Mouse (Mus musculus): ENCODE results near the gene Ano3. TPM values are rescaled to one million over a fixed set of nuclear protein-coding genes. Genes with fewer than 3 reads are reported as not detected.
A peak's percentile ranks its signal among the peaks of the same experiment; 100 is the strongest.

Ano3 gene
- polyA plus RNA-seq, 1 experiment from 2014 or later = 0.84 TPM

- Histone ChIP-seq H3K4me2 (replicated peaks) (no peak overlapping the region), H3K36me3 (no peaks in the 10 kb centered on the region), H3K4me1 (no peaks in the 10 kb centered on the region), H3K9ac (no peak overlapping the region), H3K27me3 (no peaks in the 10 kb centered on the region), H3K27ac (no peak overlapping the region), H3K4me3 (no peak overlapping the region), H3K9me3 (replicated peaks) (no peaks in the 10 kb centered on the region)
- ATAC-seq (ENCODE audit: low FRiP score) = no peak
Observed at GRCm38 (mm10) chr2:110929126-110929525, 21.6 kb downstream of the Ano3 start.

- no peak overlapping the region for H3K4me2 ChIP-seq (replicated peaks)
- ATAC-seq (ENCODE audit: low FRiP score) = no peak
- H3K4me1 ChIP-seq = no peaks in the 10 kb centered on the region
- WGBS = 69% methylated on average over 2 of the region's 2 CpGs
- no peak overlapping the region for H3K9ac ChIP-seq
- H3K27me3 ChIP-seq = no peaks in the 10 kb centered on the region
- H3K9me3 ChIP-seq (replicated peaks) = no peaks in the 10 kb centered on the region
- H3K36me3 ChIP-seq = no peaks in the 10 kb centered on the region
- H3K4me3 ChIP-seq = no peak overlapping the region
- no peak overlapping the region for H3K27ac ChIP-seq
Observed at GRCm38 (mm10) chr2:110909506-110909905, 41.2 kb downstream of the Ano3 start.

GRCm38 (mm10) chr2:110906473-110906872 lies 44.2 kb downstream of the Ano3 start:
- Histone ChIP-seq H3K27ac (no peak overlapping the region), H3K9me3 (replicated peaks) (no peaks in the 10 kb centered on the region), H3K36me3 (no peaks in the 10 kb centered on the region), H3K27me3 (no peaks in the 10 kb centered on the region), H3K4me3 (no peak overlapping the region), H3K4me1 (no peaks in the 10 kb centered on the region), H3K4me2 (replicated peaks) (no peak overlapping the region), H3K9ac (no peak overlapping the region)
- 50% methylated on average over 3 of the region's 3 CpGs for WGBS
- no peak for ATAC-seq (ENCODE audit: low FRiP score)

- H3K4me3 ChIP-seq = no peak overlapping the region
- H3K27me3 ChIP-seq = no peaks in the 10 kb centered on the region
- ATAC-seq (ENCODE audit: low FRiP score) = no peak
- no peak overlapping the region for H3K4me2 ChIP-seq (replicated peaks)
- H3K4me1 ChIP-seq = no peaks in the 10 kb centered on the region
- H3K9ac ChIP-seq = no peak overlapping the region
- no peaks in the 10 kb centered on the region for H3K36me3 ChIP-seq
- H3K27ac ChIP-seq = no peak overlapping the region
- 93% methylated on average over 2 of the region's 2 CpGs for whole genome bisulfite sequencing
- H3K9me3 ChIP-seq (replicated peaks) = no peaks in the 10 kb centered on the region
Observed at GRCm38 (mm10) chr2:110896477-110897270, 54.0 kb downstream of the Ano3 start.

- Histone ChIP-seq H3K9me3 (replicated peaks) (no peaks in the 10 kb centered on the region), H3K4me2 (replicated peaks) (no peak overlapping the region), H3K4me3 (no peak overlapping the region), H3K36me3 (no peaks in the 10 kb centered on the region), H3K27ac (no peak overlapping the region), H3K4me1 (no peaks in the 10 kb centered on the region), H3K27me3 (no peaks in the 10 kb centered on the region), H3K9ac (no peak overlapping the region)
- ATAC-seq (ENCODE audit: low FRiP score) = no peak
- 82% methylated on average over 4 of the region's 4 CpGs for WGBS
Observed at GRCm38 (mm10) chr2:110871650-110872049, 79.1 kb downstream of the Ano3 start.

GRCm38 (mm10) chr2:110865584-110865983 lies 85.1 kb downstream of the Ano3 start:
- 70% methylated on average over 3 of the region's 3 CpGs for WGBS
- no peak overlapping the region for H3K27ac ChIP-seq
- H3K9me3 ChIP-seq (replicated peaks) = no peaks in the 10 kb centered on the region
- no peaks in the 10 kb centered on the region for H3K4me1 ChIP-seq
- H3K27me3 ChIP-seq = no peaks in the 10 kb centered on the region
- no peak for ATAC-seq (ENCODE audit: low FRiP score)
- H3K9ac ChIP-seq = no peak overlapping the region
- H3K4me2 ChIP-seq (replicated peaks) = no peak overlapping the region
- no peak overlapping the region for H3K4me3 ChIP-seq
- H3K36me3 ChIP-seq = no peaks in the 10 kb centered on the region

GRCm38 (mm10) chr2:110863376-110863775 lies 87.3 kb downstream of the Ano3 start:
- H3K27ac ChIP-seq = no peak overlapping the region
- no peak overlapping the region for H3K9ac ChIP-seq
- H3K27me3 ChIP-seq = no peaks in the 10 kb centered on the region
- no peaks in the 10 kb centered on the region for H3K4me1 ChIP-seq
- no peaks in the 10 kb centered on the region for H3K36me3 ChIP-seq
- 94% methylated on average over 4 of the region's 4 CpGs for WGBS
- no peak overlapping the region for H3K4me3 ChIP-seq
- H3K4me2 ChIP-seq (replicated peaks) = no peak overlapping the region
- no peak for ATAC-seq (ENCODE audit: low FRiP score)
- no peaks in the 10 kb centered on the region for H3K9me3 ChIP-seq (replicated peaks)

GRCm38 (mm10) chr2:110839559-110840243 lies 111.0 kb downstream of the Ano3 start:
- Histone ChIP-seq H3K9me3 (replicated peaks) (no peaks in the 10 kb centered on the region), H3K9ac (no peak overlapping the region), H3K36me3 (no peaks in the 10 kb centered on the region), H3K27me3 (no peaks in the 10 kb centered on the region), H3K4me1 (0 out of 2 replicates have a peak, but pooled peaks cover 3% of the 10 kb centered on the region), H3K27ac (no peak overlapping the region), H3K4me2 (replicated peaks) (no peak overlapping the region), H3K4me3 (no peak overlapping the region)
- WGBS = 45% methylated on average over 7 of the region's 7 CpGs
- ATAC-seq (ENCODE audit: low FRiP score) = 0 out of 2 replicates have a peak, but pooled peaks have one; percentile 50

- Histone ChIP-seq H3K27me3 (no peaks in the 10 kb centered on the region), H3K9me3 (replicated peaks) (no peaks in the 10 kb centered on the region), H3K4me3 (no peak overlapping the region), H3K4me2 (replicated peaks) (no peak overlapping the region), H3K36me3 (no peaks in the 10 kb centered on the region), H3K27ac (no peak overlapping the region), H3K4me1 (no peaks in the 10 kb centered on the region), H3K9ac (no peak overlapping the region)
- no peak for ATAC-seq (ENCODE audit: low FRiP score)
Observed at GRCm38 (mm10) chr2:110816189-110816588, 134.5 kb downstream of the Ano3 start.

GRCm38 (mm10) chr2:110814964-110815363 lies 135.8 kb downstream of the Ano3 start:
- Histone ChIP-seq H3K4me1 (no peaks in the 10 kb centered on the region), H3K36me3 (no peaks in the 10 kb centered on the region), H3K4me3 (no peak overlapping the region), H3K9ac (no peak overlapping the region), H3K27me3 (no peaks in the 10 kb centered on the region), H3K9me3 (replicated peaks) (no peaks in the 10 kb centered on the region), H3K4me2 (replicated peaks) (no peak overlapping the region), H3K27ac (no peak overlapping the region)
- no peak for ATAC-seq (ENCODE audit: low FRiP score)
- 80% methylated on average over 1 of the region's 1 CpGs for WGBS

- H3K9ac ChIP-seq = no peak overlapping the region
- 92% methylated on average over 5 of the region's 5 CpGs for WGBS
Observed at GRCm38 (mm10) chr2:110806302-110807093, 144.2 kb downstream of the Ano3 start.

GRCm38 (mm10) chr2:110795928-110796327 lies 154.8 kb downstream of the Ano3 start:
- WGBS = 71% methylated on average over 1 of the region's 1 CpGs
- no peak for ATAC-seq (ENCODE audit: low FRiP score)

More at GRCm38 (mm10) chr2:110806302-110807093, 144.2 kb downstream of the Ano3 start:
- Histone ChIP-seq H3K27ac (no peak overlapping the region), H3K4me1 (no peaks in the 10 kb centered on the region), H3K4me2 (replicated peaks) (no peak overlapping the region), H3K27me3 (no peaks in the 10 kb centered on the region), H3K4me3 (no peak overlapping the region), H3K9me3 (replicated peaks) (no peaks in the 10 kb centered on the region), H3K36me3 (no peaks in the 10 kb centered on the region)
- ATAC-seq (ENCODE audit: low FRiP score) = no peak

More at GRCm38 (mm10) chr2:110795928-110796327, 154.8 kb downstream of the Ano3 start:
- no peak overlapping the region for H3K4me3 ChIP-seq
- no peak overlapping the region for H3K9ac ChIP-seq
- H3K27ac ChIP-seq = no peak overlapping the region
- H3K9me3 ChIP-seq (replicated peaks) = 0 out of 2 replicates have a peak, but pooled peaks cover 2% of the 10 kb centered on the region
- H3K4me1 ChIP-seq = no peaks in the 10 kb centered on the region
- no peaks in the 10 kb centered on the region for H3K36me3 ChIP-seq
- H3K4me2 ChIP-seq (replicated peaks) = no peak overlapping the region
- no peaks in the 10 kb centered on the region for H3K27me3 ChIP-seq
